Mouse (Mus musculus) adrenal gland, postnatal 10 days (tissue): ENCODE measurements around the gene Shcbp1l. TPM values are rescaled to one million over a fixed set of nuclear protein-coding genes. Genes with fewer than 3 reads are reported as not detected.
"Not testable (repeated sequence)": the region's sequence is repeated elsewhere in the genome, so short reads cannot be mapped to it uniquely, and the experiment has no call there.

Experiments
- DNase-seq: peaks from one replicate; pipeline ENCODE4 v3.0.0; 2021; ENCODE audit warnings: mixed read lengths
- long read RNA-seq, 2 experiments: library from polyadenylated mRNA; stranded (forward); transcript quantifications; one replicate each; pipeline ENCODE4 v2.0.0; 2021
- total RNA-seq, 2 experiments: library from RNA; stranded (reverse); gene quantifications; 2 replicates each; pipeline ENCODE4 v1.2.3; 2021

Gene Shcbp1l
- under 1 TPM; 0.15 to 0.39 TPM for total RNA-seq
- long read RNA-seq, experiment 1, result 0 reads
- long read RNA-seq, experiment 2, result 0 reads

DNA sequence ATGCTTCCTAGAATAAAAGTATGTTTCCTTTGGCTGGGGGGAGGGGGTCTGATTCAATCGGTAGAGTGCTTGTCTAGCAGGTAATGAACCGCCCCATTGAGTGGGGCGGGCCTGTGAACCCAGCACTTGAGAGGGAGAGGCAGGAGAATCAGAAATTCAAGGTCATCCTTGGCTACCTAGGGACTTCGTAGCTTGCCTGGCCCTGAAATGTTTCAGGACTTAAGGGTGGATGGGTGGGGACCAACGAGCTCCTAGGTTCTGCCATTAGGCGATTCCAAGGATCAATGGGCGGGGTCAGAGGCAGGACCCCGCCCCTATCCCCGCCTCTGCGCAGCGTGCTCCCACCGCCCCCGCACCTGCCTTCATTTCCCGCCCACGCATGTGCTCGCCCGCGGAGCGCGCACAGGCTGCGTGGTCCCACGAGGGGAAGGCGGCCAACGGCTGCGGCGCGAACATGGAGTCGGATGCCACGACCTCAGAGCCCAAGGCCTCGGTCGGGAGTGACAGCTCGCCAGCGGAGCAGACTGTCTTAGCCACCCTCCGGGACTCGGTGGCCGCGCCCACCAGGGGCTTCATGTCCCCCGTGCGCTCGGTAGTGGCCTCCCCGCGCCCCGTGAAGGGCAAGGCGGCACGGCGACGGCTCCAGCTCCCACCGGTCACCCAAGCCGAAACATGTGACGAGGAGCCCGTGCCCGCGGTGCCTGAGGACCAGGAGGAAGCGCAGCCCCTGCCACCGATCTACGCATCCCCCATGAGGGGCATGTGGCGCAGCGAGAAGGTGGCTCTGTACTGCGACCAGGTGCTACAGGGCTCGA lies at the start of gene Shcbp1l:
Shcbp1l (plus strand) TSS at position 393 of the 815 bp plus-strand sequence.
- DNase-seq, result peak; percentile 70

DNA sequence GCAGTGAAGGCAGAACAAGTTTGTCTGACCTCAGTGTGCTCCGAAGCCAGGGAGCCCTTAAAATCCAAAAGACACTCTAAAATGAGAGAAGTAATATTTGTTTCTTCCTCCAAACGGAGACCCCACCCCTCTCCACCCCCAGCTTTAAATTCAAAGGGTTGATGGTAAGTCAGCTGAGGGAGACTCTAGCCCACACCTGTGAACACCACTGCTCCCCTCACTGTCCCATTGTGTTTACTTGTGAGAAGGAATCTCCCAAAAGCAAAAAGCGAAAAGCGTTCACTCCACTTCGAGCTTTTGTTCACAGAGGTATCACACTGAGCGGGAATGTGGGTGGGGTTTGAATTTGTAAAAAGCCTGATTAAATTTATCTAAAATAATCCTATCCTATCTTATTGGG lies 48.5 kb upstream of the Shcbp1l start:
- DNase-seq, result no peak

DNA sequence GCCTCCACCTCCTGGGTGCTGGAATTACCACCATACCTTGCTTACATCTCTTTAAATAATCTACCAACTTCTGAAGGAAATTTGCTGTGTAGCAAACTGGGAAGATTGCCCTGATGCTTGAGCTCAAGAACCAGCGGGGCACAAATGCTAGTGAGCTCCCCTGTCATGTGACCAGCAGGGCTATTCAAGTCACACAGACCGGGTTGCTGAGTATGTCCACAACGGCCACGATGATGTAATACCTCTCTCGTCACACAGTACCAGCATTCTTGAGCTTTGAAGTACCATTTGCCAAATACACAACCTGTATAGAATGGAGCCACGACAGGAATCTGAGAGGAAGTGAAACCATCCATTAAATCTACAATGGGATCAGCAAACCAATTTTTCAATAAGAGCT lies 46.4 kb upstream of the Shcbp1l start:
- DNase-seq, result no peak

DNA sequence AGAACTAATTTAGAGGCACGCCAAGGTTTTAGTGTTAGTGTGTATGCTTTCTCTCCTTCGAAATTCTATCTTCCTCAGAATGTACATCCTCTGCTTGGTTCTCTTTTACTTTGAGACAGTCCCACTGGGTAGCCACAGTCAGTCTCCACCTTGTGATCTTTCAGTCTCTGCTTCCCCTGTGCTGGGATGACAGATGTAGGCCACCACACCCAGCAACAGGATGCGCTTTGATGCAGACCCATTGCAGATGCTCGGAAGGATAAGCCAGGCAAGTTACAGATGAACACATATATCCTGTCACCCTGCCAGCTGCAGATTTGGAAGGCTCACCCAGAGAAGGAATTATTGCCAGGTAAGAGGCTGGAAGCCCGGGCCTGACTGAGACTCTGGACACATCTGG lies 45.1 kb upstream of the Shcbp1l start:
- DNase-seq, result no peak

DNA sequence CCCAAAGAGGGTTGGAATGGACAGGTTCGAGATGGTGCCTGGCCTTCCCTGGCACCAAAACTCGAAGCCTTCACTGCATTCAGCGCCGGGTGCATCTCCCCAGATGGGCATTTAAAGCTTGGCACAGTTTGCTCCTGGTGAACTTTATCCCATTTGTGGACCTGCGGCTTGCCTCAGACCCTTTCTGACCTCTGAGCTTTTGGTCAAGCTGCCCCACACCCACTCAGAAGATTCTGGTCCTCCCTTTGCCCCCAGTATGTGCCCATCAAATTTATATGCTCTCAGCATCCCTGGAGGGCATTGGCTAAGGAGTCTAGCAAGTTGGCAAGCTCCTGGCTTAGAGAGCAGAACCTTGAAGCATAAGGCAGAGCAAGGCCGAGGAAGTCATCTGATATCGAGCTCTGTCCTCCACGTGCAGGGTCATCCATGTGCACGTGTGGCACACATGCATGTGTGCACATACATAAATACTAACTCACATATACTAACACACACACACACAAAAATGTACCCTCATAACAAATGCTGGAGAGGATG lies 44.1 kb upstream of the Shcbp1l start:
- peak; percentile 5 for DNase-seq

DNA sequence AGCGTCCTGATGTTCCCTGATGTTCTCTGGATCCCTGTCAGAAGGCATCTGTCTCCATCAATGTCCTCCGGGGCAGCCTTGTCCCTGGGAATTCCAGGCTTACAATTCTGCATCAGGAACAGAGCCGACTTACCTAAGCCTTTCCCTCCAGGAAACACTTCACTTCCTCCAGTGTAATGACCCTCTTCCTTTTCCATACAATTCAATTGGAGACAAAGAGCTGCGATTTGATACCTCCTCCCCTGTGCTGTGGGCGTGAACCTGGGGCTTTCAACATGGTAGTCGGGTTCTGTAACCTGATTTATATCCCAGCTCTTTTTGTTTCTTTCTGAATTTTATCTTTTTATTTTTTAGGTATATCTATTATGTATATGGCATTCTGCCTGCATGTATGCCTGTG lies 39.9 kb upstream of the Shcbp1l start:
- peak; percentile 24 for DNase-seq

DNA sequence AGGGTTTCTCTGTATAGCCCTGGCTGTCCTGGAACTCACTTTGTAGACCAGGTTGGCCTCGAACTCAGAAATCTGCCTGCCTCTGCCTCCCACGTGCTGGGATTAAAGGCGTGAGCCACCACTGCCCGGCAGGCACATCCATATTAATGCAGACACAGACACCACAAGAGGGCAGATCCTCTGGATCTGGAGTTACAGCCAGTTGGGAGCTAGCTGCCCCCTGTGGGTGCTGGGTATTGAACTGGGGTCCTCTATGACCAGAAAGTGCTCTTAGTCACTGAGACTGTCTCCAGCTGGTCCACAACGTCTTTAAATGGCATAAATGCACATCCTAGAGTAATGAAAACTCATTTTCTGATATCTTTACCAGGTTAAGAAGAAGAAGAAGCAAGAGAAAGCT lies 39.3 kb upstream of the Shcbp1l start:
- DNase-seq, result not testable (repeated sequence)

DNA sequence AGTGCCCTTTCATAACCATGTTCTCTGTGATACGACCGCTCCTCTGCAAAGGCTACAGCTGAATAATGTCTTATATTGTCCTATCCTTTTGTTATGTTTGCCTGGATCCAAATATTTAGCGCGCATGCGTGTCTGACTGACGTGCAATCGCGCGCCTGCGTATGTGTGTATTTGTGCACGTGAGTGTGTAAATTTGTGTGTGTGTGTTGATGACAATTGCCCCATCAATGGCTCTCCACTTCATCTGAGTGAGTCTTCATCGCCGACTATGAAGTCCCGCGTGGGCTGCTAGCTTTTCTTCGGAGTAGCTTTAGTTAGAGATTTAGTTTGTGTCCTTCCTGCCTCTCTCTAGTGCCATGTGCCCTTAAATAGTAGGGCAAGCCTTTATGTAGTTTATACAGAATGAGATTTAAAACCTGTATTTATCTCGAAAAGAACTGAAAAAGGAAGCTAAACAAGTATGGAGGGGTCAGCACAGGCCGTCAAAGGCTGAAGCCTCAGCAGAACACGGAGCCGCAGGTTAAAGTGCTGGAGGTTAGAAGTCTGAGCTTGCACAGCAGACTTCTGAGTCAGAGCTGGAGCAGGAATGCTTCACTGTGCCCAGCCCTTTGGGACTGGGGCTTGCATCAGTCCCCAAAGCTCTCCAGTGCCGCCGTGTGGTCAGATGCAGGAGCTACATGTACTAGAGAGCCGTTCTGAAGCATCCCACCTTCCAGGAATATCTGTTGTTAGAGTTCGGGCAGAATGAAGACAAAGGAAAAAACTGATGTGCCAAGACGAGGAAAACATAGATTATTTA lies 38.5 kb upstream of the Shcbp1l start:
- peak; percentile 88 for DNase-seq

DNA sequence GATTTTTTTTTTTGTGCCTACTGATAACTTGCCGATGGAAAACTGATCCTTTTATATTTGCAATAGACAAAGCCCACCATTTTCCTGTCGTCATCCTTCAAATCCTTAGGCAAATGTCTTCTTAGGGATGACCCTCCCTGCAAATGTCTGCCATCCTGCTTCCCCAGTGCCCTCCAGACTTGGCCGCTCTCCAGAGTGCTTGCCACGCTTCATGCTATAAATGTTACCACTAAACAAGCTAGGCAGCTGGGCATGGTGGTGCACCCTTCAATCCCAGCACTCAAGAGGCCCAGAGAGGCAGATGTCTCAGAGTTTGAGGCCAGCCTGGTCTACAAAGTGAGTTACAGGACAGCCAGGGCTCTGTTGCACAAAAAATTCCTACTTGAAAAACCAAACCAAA lies 29.3 kb upstream of the Shcbp1l start:
- DNase-seq, result not testable (repeated sequence)

DNA sequence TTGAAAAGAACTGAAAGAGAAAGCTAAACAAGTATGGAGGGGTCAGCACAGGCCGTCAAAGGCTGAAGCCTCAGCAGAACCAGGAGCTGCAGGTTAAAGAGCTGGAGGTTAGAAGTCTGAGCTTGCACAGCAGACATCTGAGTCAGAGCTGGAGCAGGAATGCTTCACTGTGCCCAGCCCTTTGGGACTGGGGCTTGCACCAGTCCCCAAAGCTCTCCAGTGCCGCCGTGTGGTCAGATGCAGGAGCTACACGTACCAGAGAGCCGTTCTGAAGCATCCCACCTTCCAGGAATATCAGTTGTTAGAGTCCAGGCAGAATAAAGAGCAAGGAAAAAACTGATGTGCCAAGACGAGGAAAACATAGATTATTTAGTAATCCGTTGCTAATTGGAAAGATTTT lies 23.2 kb upstream of the Shcbp1l start:
- DNase-seq, result peak; percentile 82

DNA sequence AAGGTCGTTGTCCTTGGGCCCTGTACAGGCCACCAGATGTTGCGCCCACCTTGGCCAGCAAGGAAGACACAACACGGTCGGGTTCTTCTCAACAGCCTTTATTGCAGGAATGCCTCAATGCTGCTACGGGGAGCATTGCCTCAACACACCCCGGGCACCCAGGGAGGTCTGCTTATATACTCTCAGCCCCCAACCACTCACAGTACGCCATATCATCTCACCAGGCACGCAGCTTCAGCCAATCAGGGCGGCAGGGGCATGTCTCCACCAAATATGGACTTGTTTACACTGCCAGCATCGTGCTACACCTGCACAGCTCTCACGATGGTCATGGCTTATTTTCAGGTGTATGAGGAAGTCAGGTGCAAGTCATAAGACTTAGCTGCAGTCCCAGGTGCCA lies 17.3 kb upstream of the Shcbp1l start:
- DNase-seq, result not testable (repeated sequence)

DNA sequence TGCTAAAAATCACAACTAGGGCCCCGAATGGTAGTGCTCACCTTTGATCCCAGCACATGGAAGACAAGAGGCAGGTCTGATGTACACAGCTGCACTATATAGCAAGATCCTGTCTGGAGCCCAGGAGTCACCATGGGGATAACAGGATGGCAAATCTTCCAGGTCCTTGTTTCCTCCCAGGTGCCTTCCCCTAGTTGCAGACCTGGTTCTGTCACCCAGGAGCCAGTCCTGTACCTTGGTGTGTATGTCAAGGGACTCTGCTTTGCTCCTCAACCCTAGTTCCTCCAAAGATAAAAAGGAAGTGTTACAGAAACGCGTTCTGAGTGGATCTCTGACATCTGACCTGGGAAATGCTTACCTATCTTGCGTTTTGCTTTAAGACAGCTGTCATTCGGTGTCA lies 16.7 kb upstream of the Shcbp1l start:
- DNase-seq, result not testable (repeated sequence)

DNA sequence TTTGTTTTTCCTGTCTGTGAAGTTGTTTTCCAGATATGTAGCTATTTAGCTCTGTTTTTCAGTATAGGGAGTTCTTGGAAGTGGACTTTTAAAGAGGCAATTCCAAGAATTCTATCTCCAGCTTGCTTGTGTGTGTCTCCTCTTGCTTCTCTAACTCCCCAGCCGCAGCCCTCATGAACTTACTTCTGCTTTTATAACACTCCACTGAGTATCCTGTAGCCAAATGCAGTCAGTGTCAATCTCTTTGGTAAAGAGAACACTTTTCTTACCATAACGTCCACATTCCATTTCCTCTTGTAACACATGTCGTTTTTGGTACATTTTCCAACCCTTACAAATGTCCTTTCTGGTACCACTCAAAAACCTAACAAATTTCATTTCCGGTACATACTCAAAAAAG lies 14.0 kb upstream of the Shcbp1l start:
- DNase-seq, result not testable (repeated sequence)

DNA sequence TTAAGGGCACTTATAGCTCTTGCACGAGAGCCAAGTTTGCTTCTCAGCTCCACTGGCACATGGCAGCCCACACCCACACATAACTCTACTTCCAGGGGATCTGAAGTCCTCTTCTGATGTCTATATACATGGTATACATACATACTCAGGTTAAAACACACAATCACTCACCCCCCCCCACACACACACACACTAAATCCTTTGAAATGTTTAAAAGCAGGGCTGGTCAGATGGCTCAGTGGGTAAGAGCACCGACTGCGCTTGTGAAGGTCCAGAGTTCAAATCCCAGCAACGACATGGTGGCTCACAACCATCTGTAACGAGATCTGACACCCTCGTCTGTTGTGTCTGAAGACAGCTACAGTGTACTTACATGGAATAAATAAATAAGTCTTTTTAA lies 13.2 kb upstream of the Shcbp1l start:
- no peak for DNase-seq

DNA sequence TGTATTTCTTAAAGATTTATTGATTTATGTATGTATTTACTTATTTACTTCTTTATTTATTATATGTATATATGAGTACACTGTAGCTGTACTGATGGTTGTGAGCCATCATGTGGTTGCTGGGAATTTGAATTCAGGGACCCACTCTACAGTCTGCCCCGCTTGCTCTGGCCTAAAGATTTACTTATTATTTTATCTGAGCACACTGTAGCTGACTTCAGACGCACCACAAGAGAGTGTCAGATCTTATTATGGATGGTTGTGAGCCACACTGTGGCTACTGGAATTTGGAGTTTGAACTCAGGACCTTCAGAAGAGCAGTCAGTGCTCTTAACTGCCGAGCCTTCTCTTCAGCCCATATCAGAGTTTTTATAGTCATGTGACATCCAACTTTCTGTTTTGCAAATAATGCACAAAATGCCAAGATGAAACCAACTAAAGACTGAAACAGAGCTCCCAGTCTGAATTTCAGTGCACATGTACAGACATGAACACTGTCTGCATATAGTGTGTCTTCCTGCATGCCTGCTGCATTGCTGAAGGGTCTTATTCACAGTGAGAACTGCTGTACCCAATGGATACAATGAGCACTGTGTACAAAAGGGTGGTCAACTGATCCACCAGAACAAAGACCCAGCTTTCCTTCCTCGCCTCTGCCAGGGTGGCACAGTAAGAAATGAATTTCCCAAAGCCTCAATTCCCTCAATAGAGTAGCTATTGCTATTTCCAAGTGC lies 12.1 kb upstream of the Shcbp1l start:
- DNase-seq, result not testable (repeated sequence)

DNA sequence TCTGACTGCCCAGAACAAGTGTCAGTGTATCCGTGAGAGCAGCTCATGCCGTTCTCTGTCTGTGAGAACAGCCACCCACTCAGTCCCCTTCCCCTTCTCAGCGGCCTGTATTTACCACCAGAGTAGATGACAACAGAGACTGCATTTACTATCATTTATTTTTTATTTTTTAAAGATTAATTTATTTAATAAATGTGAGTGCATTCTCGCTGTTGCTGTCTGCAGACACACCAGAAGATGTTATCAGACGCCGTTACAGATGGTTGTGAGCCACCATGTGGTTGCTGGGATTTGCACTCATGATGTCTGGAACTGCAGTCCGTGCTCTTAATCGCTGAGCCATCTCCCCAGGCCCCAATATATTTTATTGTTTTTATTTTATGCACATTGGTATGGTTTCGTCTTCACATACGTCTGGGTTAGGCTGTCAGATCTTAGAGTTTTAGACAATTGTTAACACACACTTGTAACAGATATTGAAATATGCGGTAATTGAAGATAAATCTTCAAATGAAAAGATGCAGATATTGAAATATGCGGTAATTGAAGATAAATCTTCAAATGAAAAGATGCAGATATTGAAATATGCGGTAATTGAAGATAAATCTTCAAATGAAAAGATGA lies 11.5 kb upstream of the Shcbp1l start:
- not testable (repeated sequence) for DNase-seq

DNA sequence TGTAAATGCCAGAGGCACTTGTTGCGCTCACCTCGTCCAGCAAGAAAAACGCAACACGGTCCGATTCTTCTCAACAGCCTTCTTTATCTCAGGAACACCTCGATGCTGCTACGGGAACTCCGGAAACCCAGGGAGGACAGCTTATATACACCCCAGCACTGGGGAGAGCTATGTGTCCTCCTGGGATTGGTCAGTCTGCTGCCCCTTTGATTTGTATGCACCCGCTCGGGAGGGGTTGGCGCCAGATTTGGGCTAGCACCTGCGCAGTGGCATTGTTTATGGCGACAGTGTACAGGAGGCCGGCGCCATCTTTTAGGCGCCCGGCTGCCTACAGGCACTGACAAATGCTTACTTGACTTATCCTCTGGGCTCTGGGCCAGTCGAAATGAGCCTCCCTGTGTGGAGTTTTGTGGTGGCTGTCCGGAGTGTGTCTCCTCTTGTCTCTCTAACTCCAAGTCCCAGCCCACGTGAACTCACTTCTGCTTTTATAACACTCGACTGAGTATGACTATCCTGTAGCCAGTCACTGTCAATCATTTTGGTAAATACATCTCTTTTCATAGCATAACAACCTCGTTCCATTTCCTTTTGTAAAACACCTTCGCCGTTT lies 10.7 kb upstream of the Shcbp1l start:
- DNase-seq, result peak; percentile 44

DNA sequence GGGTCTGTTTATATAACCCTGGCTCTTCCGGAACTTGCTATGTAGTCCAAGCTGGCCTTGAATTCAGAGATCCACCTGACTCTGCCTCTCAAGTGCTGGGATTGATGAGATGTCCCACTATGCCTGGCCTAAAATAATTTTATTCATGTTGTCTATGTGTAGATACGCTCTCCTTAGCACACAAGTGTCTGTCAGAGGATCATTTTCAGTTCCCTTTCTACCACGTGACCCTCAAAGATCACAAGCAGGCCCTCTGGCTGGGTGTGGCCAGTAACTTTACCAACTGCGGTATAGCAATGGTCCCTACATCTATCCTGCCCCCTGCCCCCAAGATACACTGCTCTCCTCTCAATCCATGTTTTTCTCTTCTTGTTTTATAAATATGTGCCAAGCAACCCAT lies 10.0 kb upstream of the Shcbp1l start:
- DNase-seq, result no peak

DNA sequence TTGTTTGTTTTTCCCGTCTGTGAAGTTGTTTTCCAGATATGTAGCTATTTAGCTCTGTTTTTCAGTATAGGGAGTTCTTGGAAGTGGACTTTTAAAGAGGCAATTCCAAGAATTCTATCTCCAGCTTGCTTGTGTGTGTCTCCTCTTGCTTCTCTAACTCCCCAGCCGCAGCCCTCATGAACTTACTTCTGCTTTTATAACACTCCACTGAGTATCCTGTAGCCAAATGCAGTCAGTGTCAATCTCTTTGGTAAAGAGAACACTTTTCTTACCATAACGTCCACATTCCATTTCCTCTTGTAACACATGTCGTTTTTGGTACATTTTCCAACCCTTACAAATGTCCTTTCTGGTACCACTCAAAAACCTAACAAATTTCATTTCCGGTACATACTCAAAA lies 9.2 kb upstream of the Shcbp1l start:
- DNase-seq, result not testable (repeated sequence)

DNA sequence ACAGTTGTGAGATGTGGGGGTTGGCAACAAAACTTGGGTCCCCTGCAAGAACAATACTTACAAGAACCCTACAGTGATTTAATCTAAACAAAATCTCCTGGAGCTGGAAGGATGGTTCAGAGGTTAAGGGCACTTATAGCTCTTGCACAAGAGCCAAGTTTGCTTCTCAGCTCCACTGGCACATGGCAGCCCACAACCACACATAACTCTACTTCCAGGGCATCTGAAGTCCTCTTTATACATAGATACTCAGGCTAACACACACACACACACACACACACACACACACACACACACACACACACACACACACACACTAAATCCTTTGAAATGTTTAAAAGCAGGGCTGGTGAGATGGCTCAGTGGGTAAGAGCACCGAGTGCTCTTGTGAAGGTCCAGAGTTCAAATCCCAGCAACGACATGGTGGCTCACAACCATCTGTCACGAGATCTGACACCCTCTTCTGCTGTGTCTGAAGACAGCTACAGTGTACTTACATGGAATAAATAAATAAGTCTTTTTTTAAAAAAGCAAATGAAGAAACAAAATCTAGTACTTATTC lies 8.6 kb upstream of the Shcbp1l start:
- not testable (repeated sequence) for DNase-seq

DNA sequence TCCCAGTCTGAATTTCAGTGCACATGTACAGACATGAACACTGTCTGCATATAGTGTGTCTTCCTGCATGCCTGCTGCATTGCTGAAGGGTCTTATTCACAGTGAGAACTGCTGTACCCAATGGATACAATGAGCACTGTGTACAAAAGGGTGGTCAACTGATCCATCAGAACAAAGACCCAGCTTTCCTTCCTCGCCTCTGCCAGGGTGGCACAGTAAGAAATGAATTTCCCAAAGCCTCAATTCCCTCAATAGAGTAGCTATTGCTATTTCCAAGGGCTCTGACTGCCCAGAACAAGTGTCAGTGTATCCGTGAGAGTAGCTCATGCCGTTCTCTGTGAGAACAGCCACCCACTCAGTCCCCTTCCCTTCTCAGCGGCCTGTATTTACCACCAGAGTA lies 7.2 kb upstream of the Shcbp1l start:
- not testable (repeated sequence) for DNase-seq
